Mouse (Mus musculus) spleen, postnatal 4 days (tissue): Measurements from ENCODE around the gene Adamts4.
"Not testable (repeated sequence)": the region's sequence is repeated elsewhere in the genome, so short reads cannot be mapped to it uniquely, and the experiment has no call there.

ENCODE experiments used
- DNase-seq, 2 experiments: peaks; one replicate each; pipeline ENCODE4 v3.0.0; 2022; ENCODE audit warnings: low spot score in 2 of 2

Gene Adamts4

DNA sequence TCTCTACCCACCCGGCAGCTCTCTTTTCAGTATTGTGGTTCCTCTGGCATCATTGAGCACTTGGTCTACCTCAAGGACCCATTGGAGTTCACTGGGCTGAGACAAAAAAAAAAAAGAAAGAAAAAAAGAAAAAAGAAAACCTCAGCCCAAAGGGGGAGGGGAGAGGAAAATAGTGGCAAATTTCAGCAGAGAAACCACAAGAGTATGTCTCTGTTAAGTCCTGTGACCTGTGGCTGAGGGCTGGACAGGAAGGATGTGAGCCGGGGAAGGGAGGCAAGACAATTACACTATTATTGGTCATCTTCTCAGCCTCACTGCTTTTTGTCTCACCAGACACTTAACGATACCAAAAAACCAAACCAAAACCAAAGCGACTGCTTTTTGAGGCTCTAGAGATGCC, 18.4 kb upstream of the Adamts4 start:
- no peak for DNase-seq

GRCm38 (mm10) chr1:171232348-171232747, 17.9 kb upstream of the Adamts4 start:
- no peak for DNase-seq

DNA sequence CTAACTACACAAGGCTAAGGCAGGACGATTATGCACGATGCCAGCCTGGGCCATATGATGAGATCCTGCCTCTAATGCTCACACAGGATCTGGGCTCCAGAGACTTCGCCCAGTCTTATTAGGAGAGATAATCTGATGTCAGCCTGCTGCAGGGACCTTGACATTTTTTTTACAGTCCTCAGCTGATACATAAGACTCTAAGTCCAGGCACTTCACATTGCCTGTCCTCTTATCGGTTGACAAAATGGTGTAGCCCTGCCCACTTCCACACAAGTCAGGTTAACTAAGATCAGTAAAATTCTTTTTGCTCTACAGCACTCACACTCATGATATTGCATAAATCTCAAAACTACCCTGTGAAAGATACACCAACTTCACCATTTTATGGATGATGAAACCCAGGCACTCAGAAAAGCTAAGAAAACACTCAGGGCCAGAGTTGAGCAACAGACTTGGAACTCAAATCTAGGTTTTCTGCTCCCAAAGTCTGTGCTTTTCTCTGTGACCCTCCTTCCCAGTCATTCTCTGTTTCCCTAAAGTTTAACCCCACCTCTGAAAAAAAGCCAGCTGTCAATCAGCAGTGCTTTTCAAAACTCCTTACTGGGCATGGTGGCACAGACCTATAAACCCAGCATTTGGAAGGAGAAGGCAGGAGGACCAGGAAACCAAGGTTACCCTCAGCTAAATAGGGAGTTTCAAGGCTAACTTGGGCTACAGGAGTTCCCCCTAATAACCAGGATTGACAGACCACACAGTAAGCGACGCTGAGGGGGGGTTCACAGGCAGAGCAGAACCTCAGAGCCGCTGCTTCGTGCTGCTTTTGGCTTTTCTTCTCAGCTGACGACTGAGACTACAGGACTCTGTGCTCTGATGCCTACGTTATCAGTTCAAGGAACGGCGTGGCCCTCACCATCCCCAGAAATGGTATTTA, 17.2 kb upstream of the Adamts4 start:
- DNase-seq = no peak

DNA sequence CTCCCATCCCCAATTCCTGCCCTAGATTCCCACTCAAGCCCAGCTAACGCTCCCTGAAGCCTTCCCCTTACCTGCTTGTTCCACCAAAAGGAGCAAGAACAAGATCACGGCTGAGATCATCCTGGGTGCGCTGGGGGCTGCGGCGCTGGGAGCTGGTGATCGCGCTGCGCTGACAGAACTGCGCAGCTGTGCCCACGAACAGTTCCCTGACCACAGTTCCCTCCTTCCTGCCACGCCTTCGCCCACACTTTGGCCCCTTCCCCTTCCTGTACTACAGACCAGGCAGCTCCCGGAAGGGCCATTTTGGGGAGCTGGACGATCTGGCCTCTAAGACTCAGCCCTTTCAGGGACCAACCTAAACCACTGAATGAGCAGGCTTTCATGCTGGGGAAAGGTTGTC, 16.1 kb upstream of the Adamts4 start, which contains the start of gene Fcer1g:
TSS of gene Fcer1g (minus strand) at position 240 of the 400 bp plus-strand sequence.
- peak; percentile 45 to 75 for DNase-seq

DNA sequence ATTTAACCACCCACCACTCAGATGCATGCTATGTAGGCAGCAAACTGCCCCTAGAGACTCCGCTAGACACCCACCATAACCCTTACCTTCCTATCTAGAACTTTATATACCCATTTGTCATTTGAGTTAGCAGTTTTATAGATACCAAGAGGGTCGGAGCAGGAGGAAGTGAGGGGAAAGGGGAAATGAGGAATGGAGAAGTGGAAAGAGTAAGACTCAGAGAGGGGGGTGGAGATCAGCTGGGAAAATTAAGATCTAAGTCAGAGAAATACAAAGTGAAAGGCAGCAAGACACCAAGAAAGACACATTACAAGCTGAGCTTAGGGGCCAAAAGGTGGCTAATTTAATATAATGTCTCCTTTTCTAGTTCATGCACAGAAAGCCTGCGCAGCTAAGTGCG, 15.7 kb upstream of the Adamts4 start:
- DNase-seq = no peak

GRCm38 (mm10) chr1:171235791-171236190, 14.4 kb upstream of the Adamts4 start:
- DNase-seq = no peak

DNA sequence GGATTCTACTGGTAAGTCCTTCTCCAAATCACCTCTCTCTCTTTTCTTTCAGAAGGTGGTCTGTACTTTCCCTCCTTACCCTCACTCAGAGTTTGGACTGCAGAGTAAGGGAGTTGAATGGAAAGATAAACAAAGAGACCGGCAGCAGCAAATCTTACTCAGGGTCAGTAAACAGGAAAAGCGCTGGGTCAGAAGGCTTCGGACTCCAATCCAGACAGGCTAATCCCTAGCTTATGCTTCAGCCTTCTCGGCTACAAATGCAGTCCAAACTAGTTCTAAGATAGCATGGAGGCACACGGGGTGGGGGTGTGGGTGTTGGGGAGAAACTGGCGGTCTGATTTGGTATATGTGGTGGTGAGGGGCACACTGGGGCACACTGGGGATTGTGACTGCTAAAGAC, 12.8 kb upstream of the Adamts4 start:
- no peak for DNase-seq

DNA sequence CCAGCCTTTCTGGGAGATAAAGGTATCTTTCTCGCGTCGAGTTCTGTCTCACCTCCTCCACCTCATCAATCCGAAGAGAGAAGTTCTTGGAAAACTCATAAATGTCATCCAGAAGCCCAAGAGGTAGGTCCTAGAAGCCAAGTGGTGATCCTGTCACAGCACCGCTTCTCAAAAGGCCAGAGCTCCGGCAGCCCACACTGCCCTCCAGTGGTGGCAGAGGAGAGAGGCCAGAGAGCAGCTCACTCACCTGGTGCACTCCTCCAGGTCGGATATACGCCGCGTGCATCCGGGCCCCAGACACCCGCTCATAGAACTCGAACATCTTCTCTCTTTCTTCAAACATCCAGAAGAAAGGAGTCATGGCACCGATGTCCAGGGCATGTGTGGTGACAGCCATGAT, 11.8 kb upstream of the Adamts4 start:
- DNase-seq = peak; percentile 63 to 84

- DNase-seq = no peak
Observed at GRCm38 (mm10) chr1:171239992-171240744, 10.1 kb upstream of the Adamts4 start.

GRCm38 (mm10) chr1:171240911-171241310, 9.3 kb upstream of the Adamts4 start:
- no peak for DNase-seq

DNA sequence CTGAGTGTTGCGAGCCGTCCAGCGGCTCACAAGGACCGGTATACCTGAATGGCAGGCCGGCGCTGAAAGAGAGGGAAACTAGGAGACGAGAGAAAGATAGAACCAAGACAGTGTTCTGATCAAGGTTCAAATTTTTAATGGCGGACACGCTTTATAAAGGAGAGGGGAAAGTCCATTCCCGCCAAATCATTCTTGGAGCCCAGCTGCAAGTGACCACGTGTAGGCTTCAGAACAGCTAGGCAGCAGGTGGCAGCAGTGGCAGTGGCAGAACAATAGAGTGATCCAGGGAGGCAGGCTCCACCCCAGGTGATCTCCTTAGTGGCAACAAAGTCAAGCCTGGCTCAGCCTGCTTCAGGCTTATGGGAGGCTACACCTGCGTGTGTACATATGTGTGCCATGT, 8.3 kb upstream of the Adamts4 start:
- DNase-seq = not testable (repeated sequence)

- no peak for DNase-seq
Observed at GRCm38 (mm10) chr1:171245353-171245752, 4.9 kb upstream of the Adamts4 start.

DNA sequence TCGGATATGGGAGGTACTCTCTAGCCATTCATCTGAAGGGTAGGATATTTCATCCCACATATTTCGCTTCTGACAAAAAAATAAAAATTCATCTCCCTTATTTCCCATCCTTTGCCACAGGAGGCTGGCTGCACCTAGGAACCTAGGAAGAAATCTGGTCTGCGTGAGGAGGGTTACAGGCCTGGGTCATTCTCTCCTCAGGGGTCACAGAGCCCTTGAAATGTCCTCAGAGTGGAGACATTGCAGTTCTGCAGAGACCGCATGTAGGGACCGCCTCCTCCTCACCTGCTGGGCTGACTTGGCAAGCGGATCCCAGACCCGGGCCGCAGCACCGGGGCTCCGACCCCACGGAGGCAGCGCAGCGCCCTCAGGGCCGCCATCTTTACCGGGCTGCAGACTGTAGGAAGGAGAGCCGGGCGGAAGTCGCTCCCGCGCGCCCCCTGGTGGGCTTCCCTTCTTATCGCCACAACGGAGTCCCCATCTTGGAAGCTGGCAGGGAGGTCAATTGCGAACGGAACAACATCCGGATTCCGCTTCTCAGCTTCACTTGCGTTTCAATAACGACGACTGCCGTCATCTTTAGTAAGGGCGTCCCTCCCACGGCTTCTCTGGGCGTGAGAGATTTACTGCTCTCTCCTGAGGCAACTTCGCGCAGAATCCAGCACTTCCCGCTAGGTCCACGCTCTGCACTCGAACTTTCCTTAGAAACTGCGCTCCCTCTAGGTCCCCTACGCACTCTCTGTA, 3.3 kb upstream of the Adamts4 start:
- DNase-seq = peak; percentile 97 to 100

- no peak for DNase-seq
Observed at GRCm38 (mm10) chr1:171247453-171247841, 2.8 kb upstream of the Adamts4 start.

DNA sequence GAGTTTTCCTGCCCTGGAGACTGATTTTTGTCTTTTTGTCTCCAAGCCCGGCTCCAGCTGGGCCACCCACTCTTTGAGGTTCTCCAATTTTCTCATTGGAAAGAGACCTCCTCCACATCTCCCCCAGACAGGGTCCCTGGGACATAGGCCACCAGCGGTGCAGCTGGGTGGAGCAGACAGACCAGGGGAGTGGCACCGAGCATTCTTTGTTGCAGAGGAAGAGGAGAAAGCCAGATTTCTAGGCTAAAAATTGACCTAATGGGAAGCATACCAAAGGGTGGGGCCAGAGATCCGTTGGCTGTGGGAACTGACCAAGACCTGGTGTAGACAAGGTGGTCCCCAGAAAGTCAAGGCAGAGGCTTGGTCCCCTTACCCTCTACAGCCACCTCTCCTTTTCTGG, 2.3 kb upstream of the Adamts4 start:
- no peak for DNase-seq

- no peak for DNase-seq
Observed at GRCm38 (mm10) chr1:171248386-171249226, 1.6 kb upstream of the Adamts4 start.

DNA sequence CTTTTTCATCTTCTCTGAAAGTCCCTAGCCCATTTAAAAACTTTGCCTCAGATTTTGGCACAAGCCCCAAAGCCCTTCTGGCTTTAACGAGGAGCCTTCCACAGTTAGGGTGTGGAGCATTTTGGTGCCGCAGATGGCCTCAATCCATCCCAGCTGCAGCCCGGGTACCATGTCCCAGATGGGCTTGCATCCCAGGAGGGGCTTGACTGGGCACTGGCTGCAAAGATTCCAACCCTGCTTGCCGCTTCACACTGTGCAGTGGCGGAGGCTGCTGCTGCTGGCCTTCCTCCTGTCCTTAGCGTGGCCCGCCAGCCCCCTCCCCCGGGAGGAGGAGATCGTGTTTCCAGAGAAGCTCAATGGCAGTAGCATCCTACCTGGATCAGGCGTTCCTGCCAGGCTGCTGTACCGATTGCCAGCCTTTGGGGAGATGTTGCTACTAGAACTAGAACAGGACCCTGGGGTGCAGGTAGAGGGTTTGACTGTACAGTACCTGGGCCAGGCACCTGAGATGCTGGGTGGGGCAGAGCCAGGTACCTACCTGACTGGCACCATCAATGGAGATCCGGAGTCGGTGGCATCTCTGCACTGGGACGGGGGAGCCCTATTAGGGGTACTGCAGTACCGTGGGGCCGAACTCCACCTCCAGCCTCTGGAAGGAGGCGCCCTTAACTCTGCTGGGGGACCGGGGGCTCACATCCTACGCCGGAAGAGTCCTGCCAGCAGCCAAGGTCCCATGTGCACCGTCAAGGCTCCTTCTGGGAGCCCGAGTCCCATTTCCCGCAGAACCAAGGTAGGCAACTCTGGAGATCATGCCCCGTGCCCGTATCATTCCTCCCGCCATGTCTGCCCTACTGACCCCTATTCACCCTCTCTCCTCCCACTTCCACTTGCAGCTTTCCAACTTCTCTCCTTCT, 716 bp downstream of the Adamts4 start, which contains the start of gene Ndufs2:
TSS of gene Ndufs2 (minus strand) at position 709 of the 914 bp plus-strand sequence.
- DNase-seq = no peak

DNA sequence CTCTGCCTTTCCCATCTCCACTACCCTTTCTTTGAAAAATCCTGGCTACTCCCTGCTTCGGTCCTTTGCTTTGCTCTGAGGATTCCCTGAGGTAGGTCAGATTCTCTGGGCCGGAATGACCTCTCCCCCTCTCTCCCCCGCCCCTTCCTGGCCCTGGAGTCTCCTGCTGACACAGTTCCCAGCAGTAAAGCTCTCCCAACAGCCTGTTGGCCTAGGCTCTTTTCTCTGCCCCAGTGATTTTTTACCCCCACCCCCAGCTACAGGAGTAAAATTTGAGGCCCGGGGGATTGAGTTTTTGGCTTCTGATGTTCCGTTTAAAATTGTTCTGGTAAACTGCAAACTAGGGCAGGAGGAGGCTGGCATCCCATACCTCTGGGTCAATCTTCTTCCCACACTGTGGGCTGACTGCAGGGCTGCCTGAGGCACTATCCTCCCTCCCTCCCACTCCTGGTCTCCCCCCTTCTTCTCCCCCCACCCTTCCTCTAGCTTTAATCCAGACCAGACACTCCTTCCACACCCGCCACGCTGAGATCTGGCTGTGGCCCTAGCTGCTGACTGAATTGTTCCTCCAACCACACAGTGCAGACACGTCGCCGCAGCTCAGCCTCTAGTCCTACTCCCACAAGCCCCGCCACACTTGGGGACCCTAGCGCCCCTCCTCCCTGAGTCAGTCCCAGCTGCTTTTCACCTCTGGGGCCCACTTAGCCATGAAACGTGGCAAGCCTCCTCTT, 1.5 kb downstream of the Adamts4 start:
- no peak for DNase-seq

GRCm38 (mm10) chr1:171252415-171252814, 2.2 kb downstream of the Adamts4 start:
- no peak for DNase-seq
